Mouse (Mus musculus) MEL (cell line): ENCODE measurements around the gene Hist1h2ba. TPM values are rescaled to one million over a fixed set of nuclear protein-coding genes. Genes with fewer than 3 reads are reported as not detected.

Experiments used
- DNase-seq: peaks from one replicate; pipeline ENCODE4 v3.0.0; 2011; ENCODE audit warnings: low read depth, low spot score
- H3K27ac ChIP-seq: 2 replicates; pipeline ENCODE4 v1.5.1; 2012; ENCODE audit warnings: low read depth, mild to moderate bottlenecking, control low read depth, low read length, moderate library complexity; ENCODE audit not compliant: control insufficient read depth
- H3K27me3 ChIP-seq, 2 experiments: fragments of 150-350 bp in 1 of 2; sonication (generic) in 1 of 2; 2 replicates each; pipeline ENCODE4 v1.6.1; 2012; ENCODE audit warnings: low read length in 2 of 2, mild to moderate bottlenecking in 2 of 2, improper control_type of control experiment in 1 of 2, moderate library complexity in 1 of 2; ENCODE audit not compliant: insufficient read depth in 2 of 2, control insufficient read depth in 1 of 2
- H3K36me3 ChIP-seq, 2 experiments: 2 replicates each; pipeline ENCODE4 v1.6.1; 2012 to 2014; ENCODE audit warnings: low read length in 2 of 2, improper control_type of control experiment in 1 of 2, inconsistent platforms in 1 of 2, mild to moderate bottlenecking in 1 of 2; ENCODE audit not compliant: insufficient read depth in 2 of 2, control insufficient read depth in 1 of 2
- H3K4me1 ChIP-seq, 2 experiments: fragments of 150-350 bp in 1 of 2; sonication (generic) in 1 of 2; 2 replicates each; pipeline ENCODE4 v1.6.1; 2012; ENCODE audit warnings: low read length in 2 of 2, improper control_type of control experiment in 1 of 2, mild to moderate bottlenecking in 1 of 2; ENCODE audit not compliant: insufficient read depth in 2 of 2, control insufficient read depth in 1 of 2
- H3K4me3 ChIP-seq, 2 experiments: fragments of 150-350 bp in 1 of 2; sonication (generic) in 1 of 2; 2 replicates each; pipeline ENCODE4 v1.5.1; 2012; ENCODE audit warnings: low read depth in 2 of 2, low read length in 2 of 2, mild to moderate bottlenecking in 2 of 2, moderate library complexity in 2 of 2, control low read depth in 1 of 2, improper control_type of control experiment in 1 of 2; ENCODE audit not compliant: control insufficient read depth in 1 of 2, insufficient read depth in 1 of 2
- H3K79me2 ChIP-seq: 2 replicates; pipeline ENCODE4 v1.6.1; 2012; ENCODE audit warnings: mild to moderate bottlenecking, low read length, moderate library complexity; ENCODE audit not compliant: control insufficient read depth, poor library complexity, insufficient read depth
- H3K9ac ChIP-seq: 2 replicates; pipeline ENCODE4 v1.6.1; 2012; ENCODE audit warnings: low read depth, mild to moderate bottlenecking, control low read depth, low read length, moderate library complexity; ENCODE audit not compliant: control insufficient read depth, poor library complexity, severe bottlenecking
- H3K9me3 ChIP-seq: fragments of 150-350 bp; sonication (generic); replicated peaks from 2 replicates; pipeline ENCODE4 v1.6.1; 2012; ENCODE audit warnings: mild to moderate bottlenecking, low read length, improper control_type of control experiment, moderate library complexity; ENCODE audit not compliant: insufficient read depth
- CHD1 ChIP-seq: IDR thresholded peaks from 2 replicates; pipeline ENCODE4 v1.6.1; 2012; ENCODE audit warnings: low read depth, mild to moderate bottlenecking, inconsistent platforms, low read length, improper control_type of control experiment
- CHD2 ChIP-seq: IDR thresholded peaks from 2 replicates; pipeline ENCODE4 v1.6.1; 2011; ENCODE audit warnings: low read length, improper control_type of control experiment
- E2F4 ChIP-seq: IDR thresholded peaks from 2 replicates; pipeline ENCODE4 v1.6.1; 2011; ENCODE audit warnings: low read depth, low read length, improper control_type of control experiment, borderline replicate concordance
- ELF1 ChIP-seq: IDR thresholded peaks from 2 replicates; pipeline ENCODE4 v1.6.1; 2014; ENCODE audit warnings: low read depth, mild to moderate bottlenecking, inconsistent platforms, low read length, improper control_type of control experiment, moderate library complexity
- EP300 ChIP-seq, 2 experiments: IDR thresholded peaks; 2 replicates each; pipeline ENCODE4 v1.6.1; 2011; ENCODE audit warnings: improper control_type of control experiment in 2 of 2, low read length in 2 of 2, low read depth in 1 of 2, mild to moderate bottlenecking in 1 of 2
- ETS1 ChIP-seq: IDR thresholded peaks from 2 replicates; pipeline ENCODE4 v1.6.1; 2012; ENCODE audit warnings: low read depth, mild to moderate bottlenecking, inconsistent platforms, low read length, improper control_type of control experiment, moderate library complexity
- GATA1 ChIP-seq: IDR thresholded peaks from 2 replicates; pipeline ENCODE4 v1.6.1; 2011; ENCODE audit warnings: low read depth, low read length, improper control_type of control experiment
- JUND ChIP-seq: IDR thresholded peaks from 2 replicates; pipeline ENCODE4 v1.6.1; 2011; ENCODE audit warnings: low read depth, mild to moderate bottlenecking, improper control_type of control experiment, low read length
- KAT2A ChIP-seq: conservative IDR thresholded peaks from 2 replicates; pipeline ENCODE4 v1.6.1; 2012; ENCODE audit warnings: low read depth, low read length, improper control_type of control experiment, inconsistent platforms
- MAFK ChIP-seq: IDR thresholded peaks from 2 replicates; pipeline ENCODE4 v1.6.1; 2011; ENCODE audit warnings: low read depth, mild to moderate bottlenecking, low read length, improper control_type of control experiment, borderline replicate concordance
- MAX ChIP-seq: IDR thresholded peaks from 2 replicates; pipeline ENCODE4 v1.6.1; 2011; ENCODE audit warnings: low read length, improper control_type of control experiment
- MAZ ChIP-seq: IDR thresholded peaks from 2 replicates; pipeline ENCODE4 v1.6.1; 2012; ENCODE audit warnings: low read depth, mild to moderate bottlenecking, inconsistent platforms, low read length, improper control_type of control experiment
- MEF2A ChIP-seq: IDR thresholded peaks from 2 replicates; pipeline ENCODE4 v1.6.1; 2014; ENCODE audit warnings: low read depth, mild to moderate bottlenecking, inconsistent platforms, low read length, improper control_type of control experiment; ENCODE audit not compliant: poor library complexity, insufficient replicate concordance, severe bottlenecking; ENCODE audit errors: extremely low read depth
- MXI1 ChIP-seq: IDR thresholded peaks from 2 replicates; pipeline ENCODE4 v1.6.1; 2011; ENCODE audit warnings: mild to moderate bottlenecking, low read depth, low read length, improper control_type of control experiment
- NRF1 ChIP-seq: IDR thresholded peaks from 2 replicates; pipeline ENCODE4 v1.6.1; 2014; ENCODE audit warnings: low read depth, mild to moderate bottlenecking, inconsistent platforms, low read length, improper control_type of control experiment, moderate library complexity; ENCODE audit not compliant: poor library complexity, insufficient read depth, severe bottlenecking
- POLR2AphosphoS2 ChIP-seq: IDR thresholded peaks from 2 replicates; pipeline ENCODE4 v1.6.1; 2011; ENCODE audit warnings: low read length, improper control_type of control experiment
- POLR2AphosphoS5 ChIP-seq: IDR thresholded peaks from 2 replicates; pipeline ENCODE4 v1.6.1; 2012; ENCODE audit warnings: low read depth, borderline replicate concordance, mild to moderate bottlenecking, inconsistent platforms, low read length, moderate library complexity, mixed read lengths
- RAD21 ChIP-seq: IDR thresholded peaks from 2 replicates; pipeline ENCODE4 v1.6.1; 2011; ENCODE audit warnings: mild to moderate bottlenecking, low read depth, low read length, improper control_type of control experiment
- RCOR1 ChIP-seq: IDR thresholded peaks from 2 replicates; pipeline ENCODE4 v1.6.1; 2012; ENCODE audit warnings: low read depth, mild to moderate bottlenecking, inconsistent platforms, low read length, improper control_type of control experiment
- SMC3 ChIP-seq: IDR thresholded peaks from 2 replicates; pipeline ENCODE4 v1.6.1; 2011; ENCODE audit warnings: low read depth, low read length, improper control_type of control experiment
- TBP ChIP-seq: IDR thresholded peaks from 2 replicates; pipeline ENCODE4 v1.8.0; 2011; ENCODE audit warnings: low read depth, low read length, improper control_type of control experiment
- UBTF ChIP-seq: IDR thresholded peaks from 2 replicates; pipeline ENCODE4 v1.6.1; 2012; ENCODE audit warnings: low read depth, mild to moderate bottlenecking, inconsistent platforms, low read length, improper control_type of control experiment, moderate library complexity, borderline replicate concordance; ENCODE audit not compliant: insufficient read depth
- USF1 ChIP-seq: IDR thresholded peaks from 2 replicates; pipeline ENCODE4 v1.6.1; 2014; ENCODE audit warnings: low read depth, mild to moderate bottlenecking, inconsistent platforms, low read length, improper control_type of control experiment, moderate library complexity
- USF2 ChIP-seq, 2 experiments: IDR thresholded peaks; 2 replicates each; pipeline ENCODE4 v1.6.1; 2011 to 2012; ENCODE audit warnings: improper control_type of control experiment in 2 of 2, low read length in 2 of 2, borderline replicate concordance in 1 of 2, inconsistent platforms in 1 of 2, low read depth in 1 of 2, mild to moderate bottlenecking in 1 of 2; ENCODE audit not compliant: insufficient read depth in 1 of 2
- ZC3H11A ChIP-seq: IDR thresholded peaks from 2 replicates; pipeline ENCODE4 v1.6.1; 2012; ENCODE audit warnings: low read depth, mild to moderate bottlenecking, inconsistent platforms, low read length, improper control_type of control experiment
- ZNF384 ChIP-seq: IDR thresholded peaks from 2 replicates; pipeline ENCODE4 v1.6.1; 2012; ENCODE audit warnings: low read depth, mild to moderate bottlenecking, inconsistent platforms, low read length, improper control_type of control experiment
- polyA plus RNA-seq, 2 experiments: library from polyadenylated mRNA; stranded (reverse) in 1 of 2; unstranded in 1 of 2; fragments of >175 nt in 1 of 2; fragments of >200 nt in 1 of 2; gene quantifications; 2 replicates each; pipeline versions ENCODE4 v1.2.1 to v1.2.4; 2012; ENCODE audit warnings: low replicate concordance in 2 of 2, low read depth in 1 of 2; ENCODE audit not compliant: insufficient read length in 2 of 2, insufficient read depth in 1 of 2, missing spikeins in 1 of 2
- total RNA-seq: library from RNA; depleted of rRNA; stranded (reverse); fragments of 300-350 nt; gene quantifications from 2 replicates; pipeline ENCODE4 v1.2.3, GENCODE M21; 2012

The Hist1h2ba gene
- total and polyA plus RNA-seq, 3 experiments: 0.58 TPM; not detected in 2

GRCm38 (mm10) chr13:23910121-23910520 lies 23.8 kb downstream of the Hist1h2ba start:
- Histone ChIP-seq H3K27ac (no peak overlapping the region), H3K79me2 (no peaks in the 10 kb centered on the region), H3K9ac (no peak overlapping the region), H3K4me3 (no peak overlapping the region), H3K9me3 (no peaks in the 10 kb centered on the region), H3K4me1 (peaks cover 21 to 34% of the 10 kb centered on the region in 2 experiments), H3K36me3 (peaks cover 0 to 39% of the 10 kb centered on the region in 2 experiments; a peak in 2 of 4 replicates), H3K27me3 (no peaks in the 10 kb centered on the region; a peak in 2 of 4 replicates)
- no peak for DNase-seq
- TF ChIP-seq NRF1: no peak
- no peak for TF ChIP-seq POLR2AphosphoS5

- H3K9me3 ChIP-seq: no peaks in the 10 kb centered on the region
- no peaks in the 10 kb centered on the region for H3K79me2 ChIP-seq
- peaks cover 7 to 12% of the 10 kb centered on the region in 2 experiments for H3K4me1 ChIP-seq
- no peak overlapping the region for H3K4me3 ChIP-seq
- no peak overlapping the region for H3K27ac ChIP-seq
- peaks cover 0 to 18% of the 10 kb centered on the region in 2 experiments; a peak in 2 of 4 replicates for H3K36me3 ChIP-seq
- DNase-seq: no peak
- no peak for TF ChIP-seq E2F4
- TF ChIP-seq CHD1: no peak
- TF ChIP-seq KAT2A: no peak
- TF ChIP-seq SMC3: no peak
- TF ChIP-seq USF2 (IDR thresholded peaks at IDR 0.05; ENCODE audit: borderline replicate concordance in 1 of 2, insufficient read depth in 1 of 2, low read depth in 1 of 2, low read length in 2 of 2): no peak
- no peak for TF ChIP-seq ZNF384
- no peak for TF ChIP-seq USF1
- TF ChIP-seq EP300 (IDR thresholded peaks at IDR 0.05; ENCODE audit: low read depth in 1 of 2, low read length in 2 of 2): no peak
- TF ChIP-seq MAX: no peak
- no peak for TF ChIP-seq MEF2A
- TF ChIP-seq JUND: no peak
- H3K27me3 ChIP-seq: no peaks in the 10 kb centered on the region; a peak in 2 of 4 replicates
- H3K9ac ChIP-seq: no peak overlapping the region
Observed at GRCm38 (mm10) chr13:23906906-23907305, 27.1 kb downstream of the Hist1h2ba start.

GRCm38 (mm10) chr13:23898242-23898641 lies 35.7 kb downstream of the Hist1h2ba start:
- Histone ChIP-seq H3K9me3 (no peaks in the 10 kb centered on the region), H3K27me3 (peaks cover 5 to 8% of the 10 kb centered on the region in 2 experiments), H3K4me3 (no peak overlapping the region), H3K36me3 (peaks cover 0 to 2% of the 10 kb centered on the region in 2 experiments; a peak in 2 of 4 replicates), H3K9ac (no peak overlapping the region), H3K79me2 (no peaks in the 10 kb centered on the region), H3K27ac (no peak overlapping the region), H3K4me1 (peaks cover 3% of the 10 kb centered on the region in 2 experiments; a peak in 1 of 4 replicates)
- TF ChIP-seq UBTF (no peak), ZC3H11A (no peak), MAFK (no peak), RCOR1 (no peak), EP300 (IDR thresholded peaks at IDR 0.05; ENCODE audit: low read depth in 1 of 2, low read length in 2 of 2) (no peak), RAD21 (no peak), ELF1 (no peak), ZNF384 (no peak), E2F4 (no peak), GATA1 (no peak), POLR2AphosphoS2 (no peak), ETS1 (no peak), CHD2 (no peak), MXI1 (no peak), MAZ (no peak), NRF1 (no peak), TBP (no peak)
- DNase-seq: no peak
